Mouse (Mus musculus) neutrophil, adult 83 days (primary cell): ENCODE results near the gene Prpf19. TPM values are rescaled to one million over a fixed set of nuclear protein-coding genes. Genes with fewer than 3 reads are reported as not detected.

Experiments used
- total RNA-seq, 2 experiments: library from RNA; stranded (reverse); gene quantifications; one replicate each; pipeline ENCODE4 v1.2.4; 2023

The Prpf19 gene
- total RNA-seq, result 10 to 100 TPM; 56.9 to 59.5 TPM

GRCm38 (mm10) chr19:10895016-10895528 is at the start of gene Prpf19:
TSS of gene Prpf19 (plus strand) at chr19:10895231.

GRCm38 (mm10) chr19:10869886-10870527 is 25.0 kb upstream of the Prpf19 start, which contains the start of gene Tmem132a:
TSS of gene Tmem132a (minus strand) at chr19:10869940.

DNA sequence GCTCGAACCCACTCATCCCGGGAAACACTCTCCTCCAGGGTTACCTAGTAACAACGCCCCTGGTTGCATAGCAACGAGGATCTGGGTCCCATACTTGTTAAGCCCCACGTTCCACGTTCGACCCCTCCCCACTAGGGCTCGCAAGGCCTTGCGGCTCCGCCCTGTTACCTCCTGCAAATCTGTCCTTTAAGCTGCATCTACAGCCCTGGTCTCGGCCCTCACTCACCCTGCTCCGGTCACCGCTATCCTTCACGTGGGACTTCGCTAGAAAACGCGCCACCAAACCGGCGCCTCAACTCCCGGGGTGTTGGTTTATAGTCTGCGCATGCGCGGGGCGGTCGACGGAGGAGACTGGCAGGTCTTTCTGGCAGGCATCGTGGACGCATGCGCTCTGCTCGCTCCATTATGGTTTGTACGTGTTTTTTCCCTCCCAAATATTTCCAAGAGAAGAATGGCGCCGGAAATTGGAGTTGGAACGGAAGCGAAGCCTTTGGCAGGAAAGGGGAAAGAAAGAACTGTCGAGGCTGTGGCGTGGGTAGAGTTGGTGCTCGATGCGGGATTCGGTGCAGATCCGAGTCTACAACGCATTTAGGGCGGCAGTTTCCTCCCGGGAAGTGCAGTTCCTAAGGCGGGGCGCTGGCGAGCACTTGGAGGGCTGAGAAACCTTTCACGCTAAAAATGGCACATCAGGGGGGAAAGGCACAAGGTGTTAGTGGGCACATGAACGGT is 13.4 kb upstream of the Prpf19 start, which contains the start of gene Tmem109:
Gene Tmem109 (minus strand): TSS at position 576 of the 729 bp plus-strand sequence.

GRCm38 (mm10) chr19:10920532-10920931 is 25.5 kb downstream of the Prpf19 start, which contains the start of gene Zp1:
TSS of gene Zp1 (minus strand) at chr19:10920632.

GRCm38 (mm10) chr19:10937110-10937563 is 42.1 kb downstream of the Prpf19 start, which contains the start of gene Ptgdr2:
TSS of gene Ptgdr2 (plus strand) at chr19:10937160.

DNA sequence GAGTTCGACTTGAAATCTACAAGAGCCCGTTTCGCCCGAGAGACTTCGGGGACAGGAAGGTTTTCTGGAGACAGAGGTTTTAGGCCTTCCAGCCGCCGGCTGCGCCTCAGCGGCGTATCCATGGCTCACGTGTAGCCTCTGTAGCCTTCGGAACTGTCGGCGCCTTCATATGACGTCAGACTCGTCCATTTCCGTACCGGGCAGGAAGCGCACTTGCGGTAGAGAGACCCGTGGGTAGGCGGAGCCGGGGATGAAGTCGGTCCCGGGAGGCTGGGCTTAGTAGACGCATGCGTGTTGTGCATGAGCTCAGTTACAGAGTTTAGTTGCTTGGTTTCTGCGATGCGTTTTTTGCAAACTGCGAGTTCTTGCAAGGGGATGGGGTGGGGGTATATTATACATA is 54.1 kb downstream of the Prpf19 start, which contains the start of gene Ccdc86:
Gene Ccdc86 (minus strand): TSS at position 155 of the 400 bp plus-strand sequence.

Other genes starting within 250 kb of the Prpf19 start
- not detected for gene Pga5, start 217.2 kb upstream of the Prpf19 start, total RNA-seq
- gene Vps37c, start 206.5 kb upstream of the Prpf19 start, total RNA-seq, result 10 to 100 TPM; 44.6 to 48.3 TPM
- under 1 TPM in 1 of 2 experiments, not detected in 1; 0.22 TPM for gene Cd5, start 156.2 kb upstream of the Prpf19 start, total RNA-seq
- gene Cd6, start 65.2 kb upstream of the Prpf19 start, total RNA-seq, result 1 to 10 TPM in 1 of 2 experiments, under 1 TPM in 1; 0.99 to 2.1 TPM
- gene Slc15a3, start 55.5 kb upstream of the Prpf19 start, total RNA-seq, result 100 to 1,000 TPM; 131 to 142 TPM
- gene Tmem132a, start 25.3 kb upstream of the Prpf19 start, total RNA-seq, result under 1 TPM; 0.31 to 0.81 TPM
- 10 to 100 TPM; 27.1 to 32.1 TPM for gene Tmem109, start 13.2 kb upstream of the Prpf19 start, total RNA-seq
- gene Zp1, start 25.4 kb downstream of the Prpf19 start, total RNA-seq, result not detected
- not detected for gene Ptgdr2, start 41.9 kb downstream of the Prpf19 start, total RNA-seq
- gene Ccdc86, start 54.0 kb downstream of the Prpf19 start, total RNA-seq, result 10 to 100 TPM; 10.7 to 11.5 TPM
- gene Ms4a10, start 79.4 kb downstream of the Prpf19 start, total RNA-seq, result not detected
- gene Ms4a15, start 98.0 kb downstream of the Prpf19 start, total RNA-seq, result not detected
- gene Ms4a18, start 122.8 kb downstream of the Prpf19 start, total RNA-seq, result not detected
- gene Ms4a8a, start 185.9 kb downstream of the Prpf19 start, total RNA-seq, result 10 to 100 TPM; 41.2 to 41.4 TPM
- not detected for gene 1700017D01Rik, start 235.6 kb downstream of the Prpf19 start, total RNA-seq